Mouse (Mus musculus) liver, postnatal 0 days (tissue): Measurements from ENCODE around the gene Arhgef16. TPM values are rescaled to one million over a fixed set of nuclear protein-coding genes. Genes with fewer than 3 reads are reported as not detected.

ENCODE experiments used
- ATAC-seq: fragments of 200-750 bp; cut with Nextera tagmentation; 2 replicates; pipeline ENCODE4 v1.8.0; 2017; ENCODE audit warnings: mild to moderate bottlenecking, moderate library complexity
- DNase-seq: peaks from one replicate; pipeline ENCODE4 v3.0.0-alpha.2; 2016
- H3K27ac ChIP-seq: fragments of 300-500 bp; sonication (generic); 2 replicates; pipeline ENCODE4 v1.5.1; 2014; ENCODE audit warnings: antibody characterized with exemption, moderate library complexity, mild to moderate bottlenecking, low read depth
- H3K27me3 ChIP-seq: fragments of 300-500 bp; sonication (generic); 2 replicates; pipeline ENCODE4 v1.6.1; 2014; ENCODE audit warnings: low read length, control low read depth, mixed read lengths; ENCODE audit not compliant: insufficient read depth
- H3K36me3 ChIP-seq: fragments of 300-500 bp; sonication (generic); replicated peaks from 2 replicates; pipeline ENCODE4 v1.6.1; 2014; ENCODE audit warnings: mild to moderate bottlenecking, control low read depth, low read length, moderate library complexity, mixed read lengths; ENCODE audit not compliant: insufficient read depth
- H3K4me1 ChIP-seq: fragments of 300-500 bp; sonication (generic); 2 replicates; pipeline ENCODE4 v1.6.1; 2014; ENCODE audit warnings: antibody characterized with exemption, mild to moderate bottlenecking, control low read depth; ENCODE audit not compliant: insufficient read depth
- H3K4me2 ChIP-seq: fragments of 300-500 bp; sonication (generic); 2 replicates; pipeline ENCODE4 v1.6.1; 2014; ENCODE audit warnings: low read depth, mild to moderate bottlenecking, low read length, moderate library complexity, mixed read lengths
- H3K4me3 ChIP-seq: fragments of 300-500 bp; sonication (generic); 2 replicates; pipeline ENCODE4 v1.5.1; 2014; ENCODE audit warnings: low read depth, low read length
- H3K9ac ChIP-seq: fragments of 300-500 bp; sonication (generic); replicated peaks from 2 replicates; pipeline ENCODE4 v1.6.1; 2014; ENCODE audit warnings: mild to moderate bottlenecking, moderate library complexity
- H3K9me3 ChIP-seq: fragments of 300-500 bp; sonication (generic); 2 replicates; pipeline ENCODE4 v1.6.1; 2016; ENCODE audit warnings: mild to moderate bottlenecking, control low read depth, low read length, mixed read lengths
- CTCF ChIP-seq: sonication (generic); IDR thresholded peaks from 2 replicates; pipeline ENCODE4 v1.5.1; 2016; ENCODE audit warnings: antibody characterized with exemption, low read depth
- EP300 ChIP-seq: IDR thresholded peaks from 2 replicates; pipeline ENCODE4 v1.6.1; 2016; ENCODE audit warnings: antibody characterized with exemption, low read depth, mild to moderate bottlenecking
- WGBS: fragments of 180-500 bp; shearing (Covaris S2); extraction: QIAGEN DNeasy Blood & Tissue Kit; methylation state at CpG from one replicate; pipeline ENCODE4 v1.1.7; 2014; ENCODE audit not compliant: insufficient replicate concordance; 5-methylcytosine and 5-hydroxymethylcytosine counted together
- polyA plus RNA-seq: library from polyadenylated mRNA; unstranded; fragments of >200 nt; fragmentation: Nextera tagmentation; extraction: Ambion mirVana; gene quantifications from 2 replicates; pipeline ENCODE4 v1.2.1, GENCODE M21; 2015

Arhgef16 gene
- polyA plus RNA-seq, 1 experiment from 2014 or later = 4.3 TPM

DNA sequence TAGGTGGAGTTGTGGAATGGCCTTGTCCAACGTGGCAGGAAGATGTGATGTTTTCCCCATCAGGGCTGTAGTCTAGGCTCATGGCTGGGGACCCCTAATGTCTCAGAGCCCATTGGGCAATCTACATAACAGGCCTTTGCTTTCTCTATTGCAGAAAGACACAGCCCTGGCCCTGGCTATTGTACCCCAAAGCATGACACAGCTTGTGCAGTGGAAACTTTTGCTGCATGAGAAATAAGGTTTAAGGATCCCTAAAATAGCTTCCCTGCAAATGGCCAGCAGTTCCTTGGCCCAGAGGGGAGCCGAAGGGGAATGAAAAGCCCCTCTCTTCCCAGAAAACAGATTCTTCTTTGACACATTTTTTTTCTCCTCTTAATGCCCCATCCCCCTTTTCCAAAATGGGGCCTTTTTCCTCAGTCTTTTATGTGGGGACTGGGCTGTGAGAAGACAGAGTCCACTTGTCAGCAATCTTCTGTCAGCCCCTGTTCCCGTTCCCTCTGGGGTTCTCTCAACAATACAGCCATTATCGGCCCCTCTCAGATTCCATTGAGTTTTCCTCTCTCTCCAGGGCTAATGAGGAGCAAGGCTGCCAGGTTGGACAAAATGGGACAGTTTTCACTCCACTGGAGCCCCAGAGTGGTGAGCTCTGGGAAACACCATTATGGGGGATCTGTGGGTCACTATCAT, 11.6 kb upstream of the Arhgef16 start:
- ATAC-seq = no peak
- Histone ChIP-seq H3K4me3 (no peak overlapping the region), H3K4me2 (no peak overlapping the region), H3K9ac (no peak overlapping the region), H3K27ac (no peak overlapping the region), H3K9me3 (no peaks in the 10 kb centered on the region), H3K4me1 (no peaks in the 10 kb centered on the region), H3K27me3 (no peaks in the 10 kb centered on the region), H3K36me3 (no peaks in the 10 kb centered on the region)
- 55% methylated on average over 4 of the region's 4 CpGs for WGBS
- TF ChIP-seq CTCF = no peak
- no peak for TF ChIP-seq EP300
- DNase-seq = no peak

DNA sequence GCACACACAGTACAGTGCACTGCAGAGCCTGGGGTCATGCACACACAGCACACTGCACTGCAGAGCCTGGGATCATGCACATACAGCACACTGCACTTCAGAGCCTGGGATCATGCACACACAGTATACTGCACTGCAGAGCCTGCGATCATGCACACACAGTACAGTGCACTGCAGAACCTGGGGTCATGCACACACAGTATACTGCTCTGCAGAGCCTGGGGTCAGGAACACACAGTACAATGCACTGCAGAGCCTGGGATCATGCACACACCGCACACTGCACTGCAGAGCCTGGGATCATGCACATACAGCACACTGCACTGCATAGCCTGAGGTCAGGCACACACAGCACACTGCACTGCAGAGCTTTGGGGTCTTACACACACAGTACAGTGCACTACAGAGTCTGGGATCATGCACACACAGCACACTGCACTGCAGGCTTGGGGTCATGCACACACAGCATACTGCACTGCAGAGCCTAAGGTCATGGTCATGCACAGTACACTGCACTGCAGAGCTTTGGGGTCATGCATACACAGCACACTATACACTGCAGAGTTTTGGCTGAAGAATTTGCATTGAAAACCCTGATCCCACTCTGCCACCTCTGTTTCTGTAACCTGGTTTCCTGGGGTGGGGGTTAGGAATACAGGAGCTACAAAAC, 10.8 kb upstream of the Arhgef16 start:
- Histone ChIP-seq H3K36me3 (no peaks in the 10 kb centered on the region), H3K27me3 (no peaks in the 10 kb centered on the region), H3K9me3 (no peaks in the 10 kb centered on the region), H3K4me1 (no peaks in the 10 kb centered on the region), H3K4me2 (no peak overlapping the region), H3K4me3 (no peak overlapping the region), H3K27ac (no peak overlapping the region), H3K9ac (no peak overlapping the region)
- TF ChIP-seq CTCF = no peak
- no peak for TF ChIP-seq EP300
- DNase-seq (no peak), ATAC-seq (no peak)
- WGBS = 63% methylated on average over 2 of the region's 2 CpGs

DNA sequence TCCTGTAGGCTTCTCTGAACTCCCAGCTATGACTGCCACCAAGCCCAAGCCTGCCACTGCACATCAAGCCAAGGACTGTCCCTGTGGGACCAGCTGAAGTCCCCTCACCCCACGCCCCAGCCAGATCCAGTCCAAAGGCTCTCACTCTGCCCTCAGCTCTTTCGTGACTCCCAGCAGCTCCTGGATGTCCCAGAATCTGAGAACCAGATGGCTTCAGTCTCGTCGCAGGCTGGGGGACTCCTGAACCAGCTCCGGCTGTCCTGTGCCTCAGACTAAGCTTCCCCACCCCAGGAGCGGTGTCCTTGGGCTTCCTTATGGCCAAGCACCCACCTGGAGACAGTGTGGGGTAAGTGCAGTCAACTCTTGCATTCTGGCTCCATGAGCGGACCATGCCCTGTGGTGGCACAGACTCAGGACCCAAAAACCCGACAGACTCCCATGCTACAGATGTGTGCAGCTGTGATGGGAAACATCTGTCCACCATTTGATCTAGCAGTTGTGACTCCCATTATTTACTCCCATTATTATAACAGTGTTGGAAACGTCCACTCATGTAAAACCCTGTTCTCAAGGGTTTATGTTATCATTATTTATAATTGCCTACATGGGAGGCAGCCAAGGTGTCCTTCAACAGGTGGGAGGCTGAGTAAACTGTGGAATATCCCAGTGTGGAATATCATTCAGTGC, 9.2 kb upstream of the Arhgef16 start:
- Histone ChIP-seq H3K36me3 (no peaks in the 10 kb centered on the region), H3K4me2 (no peak overlapping the region), H3K9me3 (no peaks in the 10 kb centered on the region), H3K27me3 (no peaks in the 10 kb centered on the region), H3K4me1 (no peaks in the 10 kb centered on the region), H3K27ac (no peak overlapping the region), H3K9ac (no peak overlapping the region), H3K4me3 (no peak overlapping the region)
- no peak for DNase-seq
- ATAC-seq = no peak
- TF ChIP-seq EP300 = no peak
- 69% methylated on average over 9 of the region's 9 CpGs for WGBS

DNA sequence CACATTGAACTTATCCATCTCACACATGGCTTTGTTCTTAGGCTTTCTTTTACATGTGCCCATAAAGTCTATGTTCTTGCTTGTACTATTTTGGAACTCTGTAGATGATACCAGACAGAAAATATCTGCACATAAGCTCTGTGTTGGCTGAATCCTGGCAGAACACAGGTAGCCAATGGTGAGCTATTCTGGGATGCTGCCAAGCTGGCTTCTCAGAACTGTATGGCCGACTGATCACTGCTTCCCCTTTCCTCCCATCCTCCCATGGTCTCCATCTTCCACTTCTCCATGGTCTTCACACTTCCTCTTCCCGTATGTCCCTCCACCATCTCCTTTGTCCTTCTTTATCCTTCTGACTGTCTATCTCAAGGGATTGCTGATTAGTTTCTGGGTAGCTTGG, 7.7 kb upstream of the Arhgef16 start:
- no peak overlapping the region for H3K4me2 ChIP-seq
- H3K9ac ChIP-seq = no peak overlapping the region
- TF ChIP-seq EP300 (no peak), CTCF (no peak)

DNA sequence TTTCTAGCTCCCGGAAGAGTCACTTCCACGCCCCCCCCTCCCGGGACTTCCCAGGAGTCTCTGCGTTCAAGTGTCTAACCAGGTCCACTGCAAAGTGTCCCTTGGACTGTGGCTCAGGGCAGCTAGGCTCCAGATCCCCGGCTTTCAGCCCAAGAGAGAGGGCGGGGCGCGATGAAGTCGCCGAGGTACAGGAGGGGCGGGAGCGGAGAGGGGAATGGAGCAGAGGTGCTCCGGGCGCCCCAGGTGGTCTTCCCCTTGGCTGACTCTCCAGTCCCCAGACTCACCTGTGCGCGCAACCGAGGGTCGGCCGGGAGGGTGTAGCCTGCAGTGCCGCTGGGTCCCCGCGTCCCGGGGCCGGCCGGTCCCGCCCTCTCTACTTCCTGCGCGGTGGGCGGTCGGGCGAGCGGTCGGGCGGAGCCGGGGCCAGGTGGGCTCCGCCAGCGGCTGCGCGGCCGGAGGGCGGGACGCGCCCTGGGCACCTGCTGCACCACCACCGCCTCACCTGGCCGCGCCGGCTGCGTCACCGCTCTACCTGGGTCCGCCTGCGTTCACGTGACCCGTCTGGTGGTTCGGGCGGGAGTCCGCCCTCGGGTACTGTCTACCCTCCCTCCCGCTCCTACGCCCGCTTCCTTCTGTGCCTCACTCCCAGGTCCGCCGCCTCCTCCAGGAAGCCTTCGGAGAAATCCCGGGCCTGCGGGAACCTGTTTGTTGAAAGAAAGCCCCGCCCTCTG, 1.8 kb downstream of the Arhgef16 start:
- peak overlapping the region; percentile 48 for H3K4me3 ChIP-seq

More for the DNA sequence above, 7.7 kb upstream of the Arhgef16 start:
- H3K27ac ChIP-seq = no peak overlapping the region
- H3K36me3 ChIP-seq = no peaks in the 10 kb centered on the region
- ATAC-seq = no peak
- no peaks in the 10 kb centered on the region for H3K4me1 ChIP-seq
- DNase-seq = no peak
- H3K27me3 ChIP-seq = no peaks in the 10 kb centered on the region
- 54% methylated on average over 2 of the region's 2 CpGs for WGBS
- H3K9me3 ChIP-seq = no peaks in the 10 kb centered on the region
- H3K4me3 ChIP-seq = no peak overlapping the region

More for the DNA sequence above, 1.8 kb downstream of the Arhgef16 start:
- TF ChIP-seq EP300 (no peak), CTCF (no peak)
- H3K4me2 ChIP-seq = peak overlapping the region; percentile 73
- no peak overlapping the region; the same call in 1 of the 2 replicates for H3K9ac ChIP-seq
- ATAC-seq (peak; percentile 35; the same call in 1 of the 2 replicates), DNase-seq (peak; percentile 44)
- 2% methylated on average over 59 of the region's 66 CpGs for WGBS
- H3K9me3 ChIP-seq = no peaks in the 10 kb centered on the region
- peaks cover 14% of the 10 kb centered on the region; the same call in 1 of the 2 replicates for H3K27me3 ChIP-seq
- H3K36me3 ChIP-seq = no peaks in the 10 kb centered on the region
- H3K27ac ChIP-seq = no peak overlapping the region
- peaks cover 10% of the 10 kb centered on the region for H3K4me1 ChIP-seq
